Mouse (Mus musculus): ENCODE data around the gene Hrh3. TPM values are rescaled to one million over a fixed set of nuclear protein-coding genes. Genes with fewer than 3 reads are reported as not detected.

Gene Hrh3
- polyA plus RNA-seq, 1 experiment = 5.1 TPM

DNA sequence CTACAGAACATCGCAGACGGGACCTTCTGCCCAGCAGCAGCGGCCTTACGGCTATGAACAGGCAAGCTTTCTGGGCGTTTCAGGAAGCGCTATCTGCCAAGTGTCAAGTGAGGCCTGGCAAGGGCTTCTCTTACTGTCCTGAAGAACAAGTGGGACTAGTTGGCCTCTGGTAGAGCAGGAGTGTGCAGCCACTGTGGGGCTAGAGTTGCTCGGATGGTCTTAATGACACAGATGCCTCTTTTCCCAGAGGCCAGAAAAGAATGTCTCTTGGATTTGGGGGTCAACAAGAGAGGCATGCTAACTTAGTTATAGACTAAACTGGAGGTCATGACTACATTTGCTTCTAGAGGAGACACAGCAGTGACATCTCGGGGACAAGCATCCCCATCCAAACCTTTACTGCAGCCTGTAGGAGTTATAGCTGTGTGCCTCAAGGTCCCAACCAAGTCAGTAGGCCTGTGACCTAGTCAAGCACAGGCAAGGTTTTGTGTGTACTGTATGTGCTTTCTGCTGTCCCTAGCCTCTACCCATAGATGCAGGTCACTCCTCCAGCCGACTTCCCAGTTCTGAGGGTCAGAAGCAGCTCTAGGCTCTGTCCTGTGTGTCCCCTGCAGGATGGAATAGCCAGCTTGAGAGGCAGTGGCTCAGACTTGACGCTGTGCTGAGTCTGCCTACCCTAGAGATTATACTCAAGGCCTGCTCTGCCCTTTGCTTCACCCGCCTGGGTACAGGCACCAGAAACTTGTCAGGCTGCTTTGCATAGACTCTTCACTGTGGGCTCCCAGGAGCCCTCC is 40.8 kb downstream of the Hrh3 start:
- Histone ChIP-seq H3K27me3 (ENCODE audit: control insufficient read depth, insufficient read depth, low read length) (no peaks in the 10 kb centered on the region), H3K36me3 (ENCODE audit: control insufficient read depth, insufficient read depth, low read length) (no peaks in the 10 kb centered on the region)

DNA sequence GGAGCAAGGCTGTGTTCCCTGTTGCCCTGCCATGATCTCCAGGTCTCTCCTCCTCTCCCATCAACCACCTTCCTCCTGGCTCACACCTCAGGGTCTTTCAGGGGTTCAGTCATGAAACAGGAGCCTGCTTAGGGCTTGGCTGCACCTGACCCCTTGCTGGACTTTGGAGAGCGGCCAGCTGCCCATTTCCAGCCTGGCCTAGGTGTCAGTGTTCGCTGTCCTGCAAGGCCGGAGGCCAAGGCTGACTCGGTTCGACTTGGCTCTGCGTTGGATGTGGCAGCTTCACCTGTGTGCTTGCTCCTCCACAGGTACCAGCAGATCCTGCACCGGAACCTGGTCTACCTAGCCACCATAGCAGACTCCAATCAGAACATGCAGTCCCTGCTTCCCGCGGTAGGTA is 51.3 kb downstream of the Hrh3 start:
- H3K4me3 ChIP-seq (ENCODE audit: control insufficient read depth, low read depth, low read length) = no peak overlapping the region
- no peaks in the 10 kb centered on the region for H3K27me3 ChIP-seq (ENCODE audit: control insufficient read depth, insufficient read depth, low read length)
- no peak for TF ChIP-seq POLR2A (IDR thresholded peaks at IDR 0.05; ENCODE audit: control insufficient read depth, low read depth, low read length)
- H3K27ac ChIP-seq (ENCODE audit: control insufficient read depth, insufficient read depth, low read depth, low read length) = no peak overlapping the region
- H3K36me3 ChIP-seq (ENCODE audit: control insufficient read depth, insufficient read depth, low read length) = no peaks in the 10 kb centered on the region
- no peaks in the 10 kb centered on the region for H3K4me1 ChIP-seq (ENCODE audit: control insufficient read depth, insufficient read depth, low read length)

More for the DNA sequence above, 40.8 kb downstream of the Hrh3 start:
- TF ChIP-seq POLR2A (IDR thresholded peaks at IDR 0.05; ENCODE audit: control insufficient read depth, low read depth, low read length) (no peak), CTCF (IDR thresholded peaks at IDR 0.05; ENCODE audit: control insufficient read depth, insufficient read depth, insufficient replicate concordance, low read depth, low read length) (no peak)
- H3K4me3 ChIP-seq (ENCODE audit: control insufficient read depth, low read depth, low read length) = no peak overlapping the region
- no peak overlapping the region for H3K27ac ChIP-seq (ENCODE audit: control insufficient read depth, insufficient read depth, low read depth, low read length)
- H3K4me1 ChIP-seq (ENCODE audit: control insufficient read depth, insufficient read depth, low read length) = no peaks in the 10 kb centered on the region

DNA sequence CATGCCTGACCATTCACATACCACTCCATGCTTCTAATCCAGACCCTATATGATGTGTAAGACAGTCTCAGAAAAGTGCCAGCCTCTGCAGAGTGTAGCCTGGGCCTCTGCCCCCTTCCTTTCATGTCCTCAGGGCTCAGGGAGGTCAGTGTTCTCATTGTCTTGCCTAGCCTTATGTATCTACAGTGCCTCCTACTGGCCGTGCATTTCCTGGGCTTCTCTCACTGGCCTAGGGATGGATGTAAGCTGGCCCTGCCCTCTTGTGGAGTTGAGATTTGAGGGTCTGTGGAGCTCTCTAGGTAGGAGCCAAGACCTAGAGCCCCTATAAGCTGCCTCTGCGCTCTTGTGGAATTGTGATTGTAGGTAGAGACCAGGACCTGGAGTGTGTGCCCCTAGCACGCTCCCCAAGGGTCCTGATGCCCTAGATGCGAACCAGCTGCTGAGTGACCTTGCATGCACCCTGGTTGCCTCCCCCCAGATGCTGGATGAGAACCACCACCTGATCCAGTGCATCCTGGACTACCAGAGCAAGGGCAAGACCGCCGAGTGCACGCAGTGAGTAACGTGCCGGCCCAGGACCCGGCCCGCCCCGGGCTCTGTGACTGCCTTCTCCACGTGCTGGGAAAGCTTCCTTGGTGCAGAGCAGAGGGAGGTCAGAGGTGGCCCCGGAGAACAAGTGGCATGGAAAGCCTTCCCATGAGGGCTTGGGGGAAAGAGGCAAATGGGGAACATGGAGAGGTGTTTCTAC is 52.1 kb downstream of the Hrh3 start:
- Histone ChIP-seq H3K27ac (ENCODE audit: control insufficient read depth, insufficient read depth, low read depth, low read length) (no peak overlapping the region), H3K4me1 (ENCODE audit: control insufficient read depth, insufficient read depth, low read length) (no peaks in the 10 kb centered on the region), H3K4me3 (ENCODE audit: control insufficient read depth, low read depth, low read length) (no peak overlapping the region), H3K36me3 (ENCODE audit: control insufficient read depth, insufficient read depth, low read length) (no peaks in the 10 kb centered on the region), H3K27me3 (ENCODE audit: control insufficient read depth, insufficient read depth, low read length) (no peaks in the 10 kb centered on the region)
- TF ChIP-seq POLR2A (IDR thresholded peaks at IDR 0.05; ENCODE audit: control insufficient read depth, low read depth, low read length) (no peak), CTCF (IDR thresholded peaks at IDR 0.05; ENCODE audit: control insufficient read depth, insufficient read depth, insufficient replicate concordance, low read depth, low read length) (peak; percentile 22; the same call in 1 of the 2 replicates)

DNA sequence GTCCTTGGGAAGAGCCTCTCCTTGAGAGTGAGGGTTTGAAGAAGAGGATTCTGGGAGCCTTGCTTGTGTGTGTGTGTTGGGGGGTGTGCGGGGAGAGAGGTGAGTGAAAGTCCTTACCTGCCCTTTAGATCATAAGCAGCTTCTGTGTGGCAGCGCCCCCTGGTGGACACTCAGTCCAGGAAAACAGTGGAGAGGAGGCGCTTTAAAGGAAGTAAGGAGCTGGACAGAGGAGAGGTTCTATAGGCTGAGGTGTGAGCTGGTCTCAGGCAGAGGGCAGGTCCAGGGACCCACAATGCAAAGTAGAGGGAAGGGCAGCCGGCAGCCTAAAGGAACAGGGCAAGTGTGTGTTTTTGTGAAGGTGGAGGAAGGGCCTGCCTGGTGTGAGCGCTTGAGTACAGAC is 53.3 kb downstream of the Hrh3 start:
- no peak for TF ChIP-seq POLR2A (IDR thresholded peaks at IDR 0.05; ENCODE audit: control insufficient read depth, low read depth, low read length)
- TF ChIP-seq CTCF (IDR thresholded peaks at IDR 0.05; ENCODE audit: control insufficient read depth, insufficient read depth, insufficient replicate concordance, low read depth, low read length) = peak; percentile 78; the same call in 1 of the 2 replicates
- no peak overlapping the region for H3K27ac ChIP-seq (ENCODE audit: control insufficient read depth, insufficient read depth, low read depth, low read length)
- H3K36me3 ChIP-seq (ENCODE audit: control insufficient read depth, insufficient read depth, low read length) = no peaks in the 10 kb centered on the region
- H3K4me1 ChIP-seq (ENCODE audit: control insufficient read depth, insufficient read depth, low read length) = no peaks in the 10 kb centered on the region
- no peaks in the 10 kb centered on the region for H3K27me3 ChIP-seq (ENCODE audit: control insufficient read depth, insufficient read depth, low read length)
- H3K4me3 ChIP-seq (ENCODE audit: control insufficient read depth, low read depth, low read length) = no peak overlapping the region

Other genes with a start within 250 kb of the Hrh3 start
- gene Taf4, start 127.8 kb downstream of the Hrh3 start, polyA plus RNA-seq (2012; rRNA removed) = 3.6 and 4.2 TPM in 2 replicates
- gene Lsm14b, start 79.5 kb downstream of the Hrh3 start, polyA plus RNA-seq (2012; rRNA removed) = 31.8 and 33.7 TPM in 2 replicates
- gene Psma7, start 62.1 kb downstream of the Hrh3 start, polyA plus RNA-seq (2012; rRNA removed) = 38.5 and 42.6 TPM in 2 replicates
- gene Ss18l1, start 62.0 kb downstream of the Hrh3 start, polyA plus RNA-seq (2012; rRNA removed) = 4.0 TPM in 2 replicates
- 7.0 and 7.8 TPM in 2 replicates for gene Mtg2, start 33.9 kb downstream of the Hrh3 start, polyA plus RNA-seq (2012; rRNA removed)
- 16.0 and 18.5 TPM in 2 replicates for gene Osbpl2, start 14.8 kb upstream of the Hrh3 start, polyA plus RNA-seq (2012; rRNA removed)
- 107 and 114 TPM in 2 replicates for gene Adrm1, start 67.0 kb upstream of the Hrh3 start, polyA plus RNA-seq (2012; rRNA removed)
- gene Lama5, start 121.4 kb upstream of the Hrh3 start, polyA plus RNA-seq (2012; rRNA removed) = 7.5 and 8.3 TPM in 2 replicates
- 703 and 848 TPM in 2 replicates for gene Rps21, start 152.9 kb upstream of the Hrh3 start, polyA plus RNA-seq (2012; rRNA removed)
- gene Cables2, start 169.0 kb upstream of the Hrh3 start, polyA plus RNA-seq (2012; rRNA removed) = 23.9 and 24.2 TPM in 2 replicates
- 0.08 TPM in 1 of 2 replicates, not detected in the other for gene Rbbp8nl, start 185.4 kb upstream of the Hrh3 start, polyA plus RNA-seq (2012; rRNA removed)
- 0.10 TPM in 2 replicates for gene Gata5, start 230.2 kb upstream of the Hrh3 start, polyA plus RNA-seq (2012; rRNA removed)

Data from testis, adult 2 months (tissue).